Mouse (Mus musculus) olfactory bulb, adult 2 months (tissue): ENCODE measurements around the gene Prss41.

ENCODE experiments used
- CTCF ChIP-seq: fragments of 200-500 bp; IDR thresholded peaks from 2 replicates; pipeline ENCODE4 v1.5.1; 2012; ENCODE audit warnings: low read depth, mild to moderate bottlenecking, low read length, moderate library complexity; ENCODE audit not compliant: insufficient read depth
- POLR2A ChIP-seq: fragments of 200-500 bp; IDR thresholded peaks from 2 replicates; pipeline ENCODE4 v1.6.1; 2012; ENCODE audit warnings: mild to moderate bottlenecking, low read depth, low read length, moderate library complexity; ENCODE audit not compliant: insufficient read depth

GRCm38 (mm10) chr17:23795323-23795722 is 48.6 kb downstream of the Prss41 start:
- TF ChIP-seq CTCF (no peak), POLR2A (no peak)
